Mouse (Mus musculus): ENCODE data around the gene Prkca.

DNA sequence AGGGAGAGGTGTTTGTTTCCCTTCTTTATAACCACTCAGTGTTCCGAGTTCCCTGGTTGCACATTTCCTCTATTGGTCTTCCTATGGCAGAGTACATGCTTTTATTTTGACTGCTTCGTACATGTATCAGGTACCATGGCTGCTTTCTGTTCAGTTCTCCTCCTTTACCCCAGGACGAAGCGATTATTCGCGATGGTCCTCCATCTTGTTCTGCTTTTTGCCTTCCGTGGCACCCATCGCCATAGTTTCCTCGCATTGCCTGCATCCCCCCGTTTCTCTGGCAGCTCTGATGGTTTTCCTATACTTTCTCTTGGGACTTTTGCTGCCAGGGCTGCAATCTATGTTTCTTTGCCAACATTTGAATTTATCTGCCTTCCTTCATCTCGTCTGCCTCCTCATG, 314.4 kb downstream of the Prkca start:
- no peak for TF ChIP-seq CTCF (IDR thresholded peaks at IDR 0.05; ENCODE audit: borderline replicate concordance, insufficient read depth, low read depth, low read length)
- TF ChIP-seq POLR2A (IDR thresholded peaks at IDR 0.05; ENCODE audit: borderline replicate concordance, insufficient read depth, low read length): no peak

Data from cerebellum, adult 2 months (tissue).